Mouse (Mus musculus): ENCODE results near the gene Rdh5.
A peak's percentile ranks its signal among the peaks of the same experiment; 100 is the strongest.

GRCm38 (mm10) chr10:128923013-128923691 is 464 bp upstream of the Rdh5 start:
- TF ChIP-seq POLR2A (IDR thresholded peaks at IDR 0.05; ENCODE audit: borderline replicate concordance, low read depth, low read length) (peak; percentile 3; the same call in 1 of the 2 replicates), CTCF (IDR thresholded peaks at IDR 0.05; ENCODE audit: low read depth, low read length) (peak; percentile 22; the same call in 1 of the 2 replicates)
